Mouse (Mus musculus): ENCODE measurements at regions not wholly inside any gene's neighbourhood (a gene's known extent, or its start where the extent isn't known, plus 50 kb on each side); places are given as distances from the start of the nearest gene placed in this dataset.

DNA sequence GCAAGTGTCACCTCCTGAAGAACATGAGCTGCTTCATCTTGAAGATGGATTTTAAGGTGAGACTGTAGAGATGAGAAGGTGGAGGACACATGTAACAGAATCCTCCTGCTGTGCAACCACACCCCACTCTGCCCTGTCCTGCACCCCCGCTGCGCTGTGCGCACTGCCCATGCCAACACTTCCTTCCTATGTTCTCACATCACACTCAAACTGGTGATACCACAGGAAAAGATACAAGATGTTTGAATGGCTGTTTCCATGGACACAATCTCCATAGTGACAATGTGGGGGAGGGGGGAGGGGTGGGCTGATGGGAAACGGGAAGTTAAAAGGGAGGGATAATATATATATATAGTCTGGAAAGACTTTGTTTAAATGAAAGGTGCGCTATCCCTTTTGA, 765.3 kb downstream of the Trib2 start:
- TF ChIP-seq POLR2A (IDR thresholded peaks at IDR 0.05; ENCODE audit: borderline replicate concordance, control insufficient read depth, low read depth, low read length), result no peak
- no peak for TF ChIP-seq CTCF (IDR thresholded peaks at IDR 0.05; ENCODE audit: control insufficient read depth, insufficient read depth, low read length)
